Mouse (Mus musculus): ENCODE results near the gene Upp2. TPM values are rescaled to one million over a fixed set of nuclear protein-coding genes. Genes with fewer than 3 reads are reported as not detected.
A peak's percentile ranks its signal among the peaks of the same experiment; 100 is the strongest.

Upp2 gene
- polyA plus RNA-seq, 1 experiment from 2014 or later = 8.8 TPM

GRCm38 (mm10) chr2:58565267-58565666 lies 1.8 kb upstream of the Upp2 start:
- ATAC-seq (ENCODE audit: insufficient read depth, low FRiP score, low TSS enrichment) (no peak), DNase-seq (ENCODE audit: low spot score) (no peak)
- no peak overlapping the region for H3K27ac ChIP-seq (ENCODE audit: low read depth, low read length)
- WGBS = 78% methylated on average over 6 of the region's 6 CpGs
- no peak overlapping the region for H3K9ac ChIP-seq (ENCODE audit: low read length)
- H3K27me3 ChIP-seq (ENCODE audit: control insufficient read depth, insufficient read depth, low read length) = no peaks in the 10 kb centered on the region
- peak overlapping the region; percentile 49 for H3K4me2 ChIP-seq (ENCODE audit: low read depth)
- no peaks in the 10 kb centered on the region for H3K9me3 ChIP-seq (ENCODE audit: control insufficient read depth, low read length)
- H3K36me3 ChIP-seq (ENCODE audit: control insufficient read depth, insufficient read depth, low read length) = no peaks in the 10 kb centered on the region
- peaks cover 12% of the 10 kb centered on the region; the same call in 1 of the 2 replicates for H3K4me1 ChIP-seq (ENCODE audit: control insufficient read depth, insufficient read depth, low read length)
- no peak overlapping the region; the same call in 1 of the 2 replicates for H3K4me3 ChIP-seq (ENCODE audit: low read depth, low read length)

- H3K27me3 ChIP-seq (ENCODE audit: control insufficient read depth, insufficient read depth, low read length) = no peaks in the 10 kb centered on the region
- 8% methylated on average over 6 of the region's 6 CpGs for WGBS
- H3K9ac ChIP-seq (ENCODE audit: low read length) = peak overlapping the region; percentile 65
- DNase-seq (ENCODE audit: low spot score) = no peak
- H3K9me3 ChIP-seq (ENCODE audit: control insufficient read depth, low read length) = no peaks in the 10 kb centered on the region
- peaks cover 12% of the 10 kb centered on the region; the same call in 1 of the 2 replicates for H3K4me1 ChIP-seq (ENCODE audit: control insufficient read depth, insufficient read depth, low read length)
- H3K36me3 ChIP-seq (ENCODE audit: control insufficient read depth, insufficient read depth, low read length) = no peaks in the 10 kb centered on the region
- peak overlapping the region; percentile 93 for H3K27ac ChIP-seq (ENCODE audit: low read depth, low read length)
- peak overlapping the region; percentile 49 for H3K4me2 ChIP-seq (ENCODE audit: low read depth)
- no peak for ATAC-seq (ENCODE audit: insufficient read depth, low FRiP score, low TSS enrichment)
- peak overlapping the region; percentile 64 for H3K4me3 ChIP-seq (ENCODE audit: low read depth, low read length)
Observed at GRCm38 (mm10) chr2:58566049-58566409, 1.1 kb upstream of the Upp2 start.

- H3K4me1 ChIP-seq (ENCODE audit: control insufficient read depth, insufficient read depth, low read length) = peaks cover 12% of the 10 kb centered on the region; the same call in 1 of the 2 replicates
- WGBS = 0% methylated on average over 47 of the region's 78 CpGs
- ATAC-seq (ENCODE audit: insufficient read depth, low FRiP score, low TSS enrichment) = peak; percentile 74
Observed at GRCm38 (mm10) chr2:58566410-58567065, 560 bp upstream of the Upp2 start.

GRCm38 (mm10) chr2:58567866-58568719 lies 995 bp downstream of the Upp2 start:
- H3K36me3 ChIP-seq (ENCODE audit: control insufficient read depth, insufficient read depth, low read length) = no peaks in the 10 kb centered on the region
- WGBS = 9% methylated on average over 12 of the region's 12 CpGs
- H3K9ac ChIP-seq (ENCODE audit: low read length) = peak overlapping the region; percentile 65
- peak overlapping the region; percentile 64 for H3K4me3 ChIP-seq (ENCODE audit: low read depth, low read length)
- ATAC-seq (ENCODE audit: insufficient read depth, low FRiP score, low TSS enrichment) (no peak), DNase-seq (ENCODE audit: low spot score) (no peak)
- no peaks in the 10 kb centered on the region for H3K9me3 ChIP-seq (ENCODE audit: control insufficient read depth, low read length)
- H3K4me2 ChIP-seq (ENCODE audit: low read depth) = peak overlapping the region; percentile 50
- H3K4me1 ChIP-seq (ENCODE audit: control insufficient read depth, insufficient read depth, low read length) = peaks cover 12% of the 10 kb centered on the region; the same call in 1 of the 2 replicates
- no peaks in the 10 kb centered on the region for H3K27me3 ChIP-seq (ENCODE audit: control insufficient read depth, insufficient read depth, low read length)
- H3K27ac ChIP-seq (ENCODE audit: low read depth, low read length) = peak overlapping the region; percentile 93; the same call in 1 of the 2 replicates

More at GRCm38 (mm10) chr2:58566410-58567065, 560 bp upstream of the Upp2 start:
- peak; percentile 63 for DNase-seq (ENCODE audit: low spot score)
- Histone ChIP-seq H3K27me3 (ENCODE audit: control insufficient read depth, insufficient read depth, low read length) (no peaks in the 10 kb centered on the region), H3K4me3 (ENCODE audit: low read depth, low read length) (peak overlapping the region; percentile 64), H3K9me3 (ENCODE audit: control insufficient read depth, low read length) (no peaks in the 10 kb centered on the region), H3K27ac (ENCODE audit: low read depth, low read length) (peak overlapping the region; percentile 93), H3K36me3 (ENCODE audit: control insufficient read depth, insufficient read depth, low read length) (no peaks in the 10 kb centered on the region), H3K4me2 (ENCODE audit: low read depth) (peak overlapping the region; percentile 49), H3K9ac (ENCODE audit: low read length) (peak overlapping the region; percentile 65)

GRCm38 (mm10) chr2:58568841-58569645 lies 1.9 kb downstream of the Upp2 start:
- H3K9me3 ChIP-seq (ENCODE audit: control insufficient read depth, low read length) = no peaks in the 10 kb centered on the region
- no peaks in the 10 kb centered on the region for H3K36me3 ChIP-seq (ENCODE audit: control insufficient read depth, insufficient read depth, low read length)
- peaks cover 12% of the 10 kb centered on the region; the same call in 1 of the 2 replicates for H3K4me1 ChIP-seq (ENCODE audit: control insufficient read depth, insufficient read depth, low read length)
- H3K27me3 ChIP-seq (ENCODE audit: control insufficient read depth, insufficient read depth, low read length) = no peaks in the 10 kb centered on the region
- no peak overlapping the region for H3K27ac ChIP-seq (ENCODE audit: low read depth, low read length)
- 73% methylated on average over 4 of the region's 4 CpGs for WGBS
- no peak for DNase-seq (ENCODE audit: low spot score)
- H3K9ac ChIP-seq (ENCODE audit: low read length) = no peak overlapping the region
- no peak for ATAC-seq (ENCODE audit: insufficient read depth, low FRiP score, low TSS enrichment)
- H3K4me3 ChIP-seq (ENCODE audit: low read depth, low read length) = no peak overlapping the region
- peak overlapping the region; percentile 50 for H3K4me2 ChIP-seq (ENCODE audit: low read depth)

GRCm38 (mm10) chr2:58574167-58574566 lies 7.1 kb downstream of the Upp2 start:
- 91% methylated on average over 2 of the region's 2 CpGs for WGBS
- no peak overlapping the region for H3K9ac ChIP-seq (ENCODE audit: low read length)
- DNase-seq (ENCODE audit: low spot score) (no peak), ATAC-seq (ENCODE audit: insufficient read depth, low FRiP score, low TSS enrichment) (no peak)
- H3K27ac ChIP-seq (ENCODE audit: low read depth, low read length) = no peak overlapping the region
- no peaks in the 10 kb centered on the region for H3K36me3 ChIP-seq (ENCODE audit: control insufficient read depth, insufficient read depth, low read length)
- no peak overlapping the region for H3K4me2 ChIP-seq (ENCODE audit: low read depth)
- no peaks in the 10 kb centered on the region for H3K9me3 ChIP-seq (ENCODE audit: control insufficient read depth, low read length)
- no peaks in the 10 kb centered on the region for H3K27me3 ChIP-seq (ENCODE audit: control insufficient read depth, insufficient read depth, low read length)
- H3K4me1 ChIP-seq (ENCODE audit: control insufficient read depth, insufficient read depth, low read length) = no peaks in the 10 kb centered on the region
- no peak overlapping the region for H3K4me3 ChIP-seq (ENCODE audit: low read depth, low read length)

- Histone ChIP-seq H3K27me3 (ENCODE audit: control insufficient read depth, insufficient read depth, low read length) (no peaks in the 10 kb centered on the region), H3K4me3 (ENCODE audit: low read depth, low read length) (no peak overlapping the region), H3K36me3 (ENCODE audit: control insufficient read depth, insufficient read depth, low read length) (no peaks in the 10 kb centered on the region), H3K4me1 (ENCODE audit: control insufficient read depth, insufficient read depth, low read length) (no peaks in the 10 kb centered on the region), H3K4me2 (ENCODE audit: low read depth) (no peak overlapping the region), H3K9me3 (ENCODE audit: control insufficient read depth, low read length) (no peaks in the 10 kb centered on the region), H3K9ac (ENCODE audit: low read length) (no peak overlapping the region), H3K27ac (ENCODE audit: low read depth, low read length) (no peak overlapping the region)
- ATAC-seq (ENCODE audit: insufficient read depth, low FRiP score, low TSS enrichment) (no peak), DNase-seq (ENCODE audit: low spot score) (no peak)
- WGBS = 82% methylated on average over 10 of the region's 10 CpGs
Observed at GRCm38 (mm10) chr2:58586311-58586710, 19.2 kb downstream of the Upp2 start.

- no peak overlapping the region for H3K27ac ChIP-seq (ENCODE audit: low read depth, low read length)
- WGBS = 82% methylated on average over 4 of the region's 4 CpGs
- ATAC-seq (ENCODE audit: insufficient read depth, low FRiP score, low TSS enrichment) = no peak
- no peak overlapping the region for H3K4me3 ChIP-seq (ENCODE audit: low read depth, low read length)
- H3K9me3 ChIP-seq (ENCODE audit: control insufficient read depth, low read length) = no peaks in the 10 kb centered on the region
- H3K27me3 ChIP-seq (ENCODE audit: control insufficient read depth, insufficient read depth, low read length) = no peaks in the 10 kb centered on the region
- H3K4me2 ChIP-seq (ENCODE audit: low read depth) = no peak overlapping the region
- no peak for DNase-seq (ENCODE audit: low spot score)
- no peaks in the 10 kb centered on the region for H3K36me3 ChIP-seq (ENCODE audit: control insufficient read depth, insufficient read depth, low read length)
- H3K9ac ChIP-seq (ENCODE audit: low read length) = no peak overlapping the region
- no peaks in the 10 kb centered on the region for H3K4me1 ChIP-seq (ENCODE audit: control insufficient read depth, insufficient read depth, low read length)
Observed at GRCm38 (mm10) chr2:58589637-58590036, 22.5 kb downstream of the Upp2 start.
